Comparison of ENCODE assay signal across 8 mouse cellular contexts in genomic region chr14:74640819-74641381, GRCm38 (mm10). TPM values are rescaled to one million over a fixed set of nuclear protein-coding genes. Genes with fewer than 3 reads are reported as not detected.
DNase-seq lines count a peak whose midpoint lies in the region; ATAC-seq and TF ChIP-seq lines count a peak whose summit lies in the region.

Gene Htr2a (plus strand): TSS chr14:74640840.

- H3K4me1 ChIP-seq in heart, embryonic 11.5 days (ENCODE audit: control insufficient read depth, insufficient read depth, low read length) = peaks cover 2% of the 10 kb centered on the region
- peaks cover 0 to 12% of the 10 kb centered on the region in 2 experiments; a peak in 2 of 4 replicates for H3K4me1 ChIP-seq in CH12.LX (ENCODE audit: control insufficient read depth in 1 of 2, insufficient read depth in 2 of 2)
- H3K4me1 ChIP-seq in embryonic facial prominence, embryonic 15.5 days = peaks cover 16% of the 10 kb centered on the region
- H3K4me1 ChIP-seq in hindbrain, postnatal 0 days (ENCODE audit: insufficient read depth, low read length) = peaks cover 4% of the 10 kb centered on the region; the same call in 1 of the 2 replicates
- no peaks in the 10 kb centered on the region for H3K4me1 ChIP-seq in lung, postnatal 0 days (ENCODE audit: insufficient read depth, low read depth, low read length)

- DNase-seq in heart, adult 8-10 months (ENCODE audit: low spot score) = no peak
- DNase-seq in CH12.LX (ENCODE audit: extremely low read depth) = no peak
- DNase-seq in hindbrain, postnatal 0 days (ENCODE audit: low spot score) = peak; percentile 57
- DNase-seq in lung, postnatal 0 days (ENCODE audit: low spot score) = peak; percentile 48
- peak; percentile 55 for DNase-seq in splenic B cell, adult 2 months (ENCODE audit: low read depth, low spot score)

- no peak for ATAC-seq in heart, embryonic 11.5 days (replicated peaks; ENCODE audit: insufficient number of reproducible peaks, low FRiP score, low TSS enrichment)
- no peak for ATAC-seq in embryonic facial prominence, embryonic 15.5 days (ENCODE audit: insufficient number of reproducible peaks, low FRiP score, low TSS enrichment, low read depth)
- peak; percentile 63 for ATAC-seq in hindbrain, postnatal 0 days
- ATAC-seq in lung, postnatal 0 days = no peak; the same call in 1 of the 2 replicates
- ATAC-seq in monocyte, adult 5-6 weeks (replicated peaks; ENCODE audit: insufficient number of reproducible peaks, low FRiP score, low TSS enrichment, poor library complexity, severe bottlenecking) = no peak

- dilution Hi-C loops in CH12.LX (cut with MboI; ENCODE audit: extremely low pct_ligation_motif_present, extremely low pct_unique_long_range_greater_than_20kb, low sequenced_read_pairs) = no loop called here

- TF ChIP-seq EP300 in CH12.LX (IDR thresholded peaks at IDR 0.05; ENCODE audit: low read length) = no peak
- no peak for TF ChIP-seq EP300 in lung, postnatal 0 days (IDR thresholded peaks at IDR 0.05)

- H3K9me3 ChIP-seq in heart, embryonic 11.5 days (replicated peaks; ENCODE audit: control insufficient read depth, low read length) = no peaks in the 10 kb centered on the region
- H3K9me3 ChIP-seq in CH12.LX (replicated peaks; ENCODE audit: low read length) = no peaks in the 10 kb centered on the region
- no peaks in the 10 kb centered on the region for H3K9me3 ChIP-seq in embryonic facial prominence, embryonic 15.5 days (replicated peaks)
- H3K9me3 ChIP-seq in hindbrain, postnatal 0 days (ENCODE audit: low read length) = no peaks in the 10 kb centered on the region
- no peaks in the 10 kb centered on the region for H3K9me3 ChIP-seq in lung, postnatal 0 days (ENCODE audit: low read length)

- no peak for TF ChIP-seq CTCF in CH12.LX (conservative IDR thresholded peaks at IDR 0.05 in 1 of 2, IDR thresholded peaks at IDR 0.05 in 1 of 2; ENCODE audit: low read depth in 2 of 2, low read length in 2 of 2)
- peak; percentile 41 for TF ChIP-seq CTCF in hindbrain, postnatal 0 days (IDR thresholded peaks at IDR 0.05; ENCODE audit: low read depth)
- peak; percentile 40; the same call in 1 of the 2 replicates for TF ChIP-seq CTCF in lung, postnatal 0 days (IDR thresholded peaks at IDR 0.05)

- H3K36me3 ChIP-seq in heart, embryonic 11.5 days (ENCODE audit: control insufficient read depth, insufficient read depth, low read length) = no peaks in the 10 kb centered on the region
- no peaks in the 10 kb centered on the region for H3K36me3 ChIP-seq in CH12.LX (replicated peaks in 1 of 2; ENCODE audit: control insufficient read depth in 1 of 2, insufficient read depth in 1 of 2, low read length in 1 of 2)
- no peaks in the 10 kb centered on the region for H3K36me3 ChIP-seq in embryonic facial prominence, embryonic 15.5 days
- no peaks in the 10 kb centered on the region for H3K36me3 ChIP-seq in hindbrain, postnatal 0 days (ENCODE audit: insufficient read depth, low read length)
- no peaks in the 10 kb centered on the region for H3K36me3 ChIP-seq in lung, postnatal 0 days (ENCODE audit: insufficient read depth, low read length)
- no peaks in the 10 kb centered on the region for H3K36me3 ChIP-seq in splenic B cell, adult 2 months (ENCODE audit: control insufficient read depth, insufficient read depth, low read length, poor library complexity, severe bottlenecking)

- H3K27me3 ChIP-seq in heart, embryonic 11.5 days (ENCODE audit: control insufficient read depth, insufficient read depth, low read length) = peaks cover 8% of the 10 kb centered on the region; the same call in 1 of the 2 replicates
- no peaks in the 10 kb centered on the region for H3K27me3 ChIP-seq in CH12.LX (replicated peaks)
- H3K27me3 ChIP-seq in embryonic facial prominence, embryonic 15.5 days = 0 out of 2 replicates have a peak, but pooled peaks cover 10% of the 10 kb centered on the region
- no peaks in the 10 kb centered on the region for H3K27me3 ChIP-seq in hindbrain, postnatal 0 days (ENCODE audit: insufficient read depth, low read length)
- 0 out of 2 replicates have a peak, but pooled peaks cover 4% of the 10 kb centered on the region for H3K27me3 ChIP-seq in lung, postnatal 0 days (replicated peaks; ENCODE audit: insufficient read depth, low read length)
- peaks cover 1% of the 10 kb centered on the region; the same call in 1 of the 2 replicates for H3K27me3 ChIP-seq in splenic B cell, adult 2 months (ENCODE audit: control insufficient read depth, insufficient read depth, low read length, poor library complexity, severe bottlenecking)

- in situ Hi-C loops in CH12.LX (cut with MboI; ENCODE audit: low pct_ligation_motif_present, low pct_unique_long_range_greater_than_20kb, low sequenced_read_pairs) = no loop called here

- no peak within 1 kb of the TSS for H3K27ac ChIP-seq in heart, embryonic 11.5 days (ENCODE audit: low read depth, low read length)
- no peak within 1 kb of the TSS for H3K27ac ChIP-seq in CH12.LX (ENCODE audit: insufficient read depth, low read depth)
- no peak within 1 kb of the TSS for H3K27ac ChIP-seq in embryonic facial prominence, embryonic 15.5 days (replicated peaks)
- no peak within 1 kb of the TSS; the same call in 1 of the 2 replicates for H3K27ac ChIP-seq in hindbrain, postnatal 0 days
- no peak within 1 kb of the TSS for H3K27ac ChIP-seq in lung, postnatal 0 days (ENCODE audit: low read length)

- TF ChIP-seq RAD21 in CH12.LX (IDR thresholded peaks at IDR 0.05; ENCODE audit: low read depth, low read length) = no peak

- H3K9ac ChIP-seq in heart, embryonic 11.5 days (ENCODE audit: low read depth, low read length) = peak within 1 kb of the TSS; percentile 70
- no peak within 1 kb of the TSS for H3K9ac ChIP-seq in CH12.LX (ENCODE audit: insufficient read depth, low read depth)
- H3K9ac ChIP-seq in embryonic facial prominence, embryonic 15.5 days = peak within 1 kb of the TSS; percentile 9; the same call in 1 of the 2 replicates
- H3K9ac ChIP-seq in hindbrain, postnatal 0 days (replicated peaks; ENCODE audit: low read length) = peak within 1 kb of the TSS; percentile 51
- H3K9ac ChIP-seq in lung, postnatal 0 days (replicated peaks; ENCODE audit: low read depth) = peak within 1 kb of the TSS; percentile 39

- TF ChIP-seq POLR2A in CH12.LX (IDR thresholded peaks at IDR 0.05; ENCODE audit: low read depth, low read length) = no peak

- WGBS in heart, embryonic 11.5 days (ENCODE audit: insufficient replicate concordance) = 2% methylated on average over 20 of the region's 20 CpGs
- under 1% methylated on average over 20 of the region's 20 CpGs for WGBS in embryonic facial prominence, embryonic 15.5 days
- WGBS in hindbrain, postnatal 0 days = under 1% methylated on average over 20 of the region's 20 CpGs
- WGBS in lung, postnatal 0 days = 1% methylated on average over 20 of the region's 20 CpGs

- no peaks in the 10 kb centered on the region for H3K79me2 ChIP-seq in CH12.LX (replicated peaks; ENCODE audit: control insufficient read depth, extremely low read depth, insufficient read depth, poor library complexity, severe bottlenecking)

- peak within 1 kb of the TSS; percentile 81 for H3K4me2 ChIP-seq in heart, embryonic 11.5 days
- H3K4me2 ChIP-seq in CH12.LX (ENCODE audit: insufficient read depth, low read depth, poor library complexity, severe bottlenecking) = peak within 1 kb of the TSS; percentile 83
- peak within 1 kb of the TSS; percentile 69 for H3K4me2 ChIP-seq in embryonic facial prominence, embryonic 15.5 days (replicated peaks)
- peak within 1 kb of the TSS; percentile 87 for H3K4me2 ChIP-seq in hindbrain, postnatal 0 days (ENCODE audit: low read depth, low read length)
- peak within 1 kb of the TSS; percentile 60 for H3K4me2 ChIP-seq in lung, postnatal 0 days (replicated peaks; ENCODE audit: low read depth, low read length)

- peak within 1 kb of the TSS; percentile 47 for H3K4me3 ChIP-seq in heart, embryonic 11.5 days (ENCODE audit: low read depth, low read length)
- peak within 1 kb of the TSS in 2 of 3 experiments; percentile 8 to 23 for H3K4me3 ChIP-seq in CH12.LX (replicated peaks in 1 of 3; ENCODE audit: low read depth in 2 of 3, low read length in 2 of 3, poor library complexity in 1 of 3)
- H3K4me3 ChIP-seq in embryonic facial prominence, embryonic 15.5 days (replicated peaks) = peak within 1 kb of the TSS; percentile 46
- H3K4me3 ChIP-seq in hindbrain, postnatal 0 days (ENCODE audit: low read length) = peak within 1 kb of the TSS; percentile 46
- H3K4me3 ChIP-seq in lung, postnatal 0 days (ENCODE audit: low read depth, low read length) = peak within 1 kb of the TSS; percentile 41

TF ChIP-seq in CH12.LX, 34 proteins besides CTCF, POLR2A, EP300 and RAD21:
- TF ChIP-seq NRF1 (IDR thresholded peaks at IDR 0.05; ENCODE audit: low read depth, low read length) = no peak
- peak; percentile 30; the same call in 1 of the 2 replicates for TF ChIP-seq BHLHE40 (IDR thresholded peaks at IDR 0.05; ENCODE audit: low read depth, low read length)
- no peak for TF ChIP-seq E2F4 (IDR thresholded peaks at IDR 0.05; ENCODE audit: insufficient replicate concordance, low read depth, low read length)
TF ChIP-seq in CH12.LX: peak in this region for 1.

RNA-seq across cellular contexts. Expression of gene Htr2a, which starts in this region (rescaled TPM):
- polyA plus RNA-seq in heart, embryonic 11.5 days (2014; fragmentation: Nextera tagmentation; extraction: Ambion mirVana) = 0.59 and 0.89 TPM in 2 replicates
- under 1 TPM; 0.34 to 0.81 (median 0.52) TPM for total RNA-seq in heart, adult 8-10 months (2022)
- total RNA-seq in CH12.LX (2012; rRNA removed) = not detected in 2 replicates
- total RNA-seq in CH12.LX (2014; rRNA removed) = not detected in 2 replicates
- polyA plus RNA-seq in CH12.LX (2012; ENCODE audit: insufficient read length, low read depth) = 0.04 TPM in 1 of 2 replicates, not detected in the other
- 0.55 and 0.71 TPM in 2 replicates for polyA plus RNA-seq in embryonic facial prominence, embryonic 15.5 days (2015; fragmentation: Nextera tagmentation; extraction: Ambion mirVana)
- total RNA-seq in hindbrain, postnatal 0 days (2014; rRNA removed) = 8.3 and 8.7 TPM in 2 replicates
- 2.4 TPM in 2 replicates for polyA plus RNA-seq in hindbrain, postnatal 0 days (2015; fragmentation: Nextera tagmentation; extraction: Ambion mirVana)
- polyA plus RNA-seq in lung, postnatal 0 days (2015; fragmentation: Nextera tagmentation; extraction: Ambion mirVana) = 0.30 and 0.68 TPM in 2 replicates
- 0.10 TPM in 1 of 3 replicates, not detected in the others for total RNA-seq in monocyte, adult 5-6 weeks (2017)

Comparison
In these comparisons a context has a peak if more than half of its experiments do, and no peak if none do; other contexts are left out.
1. Peak in DNase-seq, H3K4me3 ChIP-seq, H3K9ac ChIP-seq and H3K4me2 ChIP-seq in lung, postnatal 0 days; RNA of the gene not detected or under 1 TPM.
2. DNase-seq: peak in hindbrain, postnatal 0 days (single experiment) and splenic B cell, adult 2 months (single experiment); none in heart, adult 8-10 months (single experiment) and CH12.LX (single experiment).
3. CTCF ChIP-seq: peak in hindbrain, postnatal 0 days (single experiment) and lung, postnatal 0 days (single experiment); none in CH12.LX (0 of 2).
4. Peak in every context shown above with its lines, with median percentiles within 50 percentile points of each other: H3K4me2 ChIP-seq and H3K4me3 ChIP-seq.